Mouse (Mus musculus): Measurements from ENCODE around the gene Nup62.

The Nup62 gene

DNA sequence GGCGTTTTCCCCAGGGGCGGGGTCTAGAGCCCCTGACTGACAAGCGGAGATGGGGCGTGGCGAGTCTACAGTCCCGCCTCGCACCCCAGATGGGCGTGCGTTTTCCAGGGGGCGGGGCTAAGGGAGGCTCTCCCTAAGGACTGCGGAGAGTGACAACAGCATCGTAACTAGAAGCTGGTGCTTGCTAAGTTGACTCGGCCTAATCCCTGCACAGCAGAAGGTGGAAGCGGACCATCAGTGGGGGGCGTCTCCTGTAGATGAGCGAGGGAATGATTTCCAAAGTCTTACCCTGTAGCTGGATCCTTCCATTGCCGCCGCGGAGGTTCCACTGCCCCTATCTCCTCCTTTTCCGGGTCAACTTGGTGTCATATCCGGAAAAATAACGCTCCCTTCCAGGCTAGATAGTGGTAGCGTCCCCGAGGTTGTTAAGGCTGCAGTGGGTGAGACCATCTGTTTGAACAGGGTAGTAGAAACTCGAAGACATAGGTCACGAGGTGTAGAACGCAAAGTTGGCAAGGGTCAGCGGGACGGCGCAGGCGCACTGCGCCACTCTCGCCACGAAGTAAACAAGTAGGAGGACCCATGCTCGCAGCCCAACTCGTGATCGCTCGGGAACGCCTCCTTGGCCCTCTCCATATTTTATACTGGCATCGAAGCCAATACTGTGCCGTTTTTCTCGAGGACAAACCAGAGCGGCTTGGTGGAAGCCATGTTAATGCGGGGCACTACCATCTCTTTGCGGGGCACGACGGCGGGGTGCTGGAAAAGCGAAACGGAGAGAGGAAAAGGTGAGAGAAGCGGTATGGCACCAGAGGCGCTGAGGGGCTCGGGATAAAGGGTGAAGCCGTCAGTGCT lies 32.9 kb downstream of the Nup62 start, which contains the start of the genes Akt1s1 and Tbc1d17:
TSS of gene Akt1s1 (plus strand) at position 431 of the 855 bp plus-strand sequence.
TSS of gene Tbc1d17 (minus strand) at position 519 of the 855 bp plus-strand sequence.
- DNase-seq (ENCODE audit: low spot score): peak; percentile 98

- DNase-seq (ENCODE audit: low spot score): peak; percentile 94
Observed at GRCm38 (mm10) chr7:44849416-44850111, 33.7 kb downstream of the Nup62 start.

DNA sequence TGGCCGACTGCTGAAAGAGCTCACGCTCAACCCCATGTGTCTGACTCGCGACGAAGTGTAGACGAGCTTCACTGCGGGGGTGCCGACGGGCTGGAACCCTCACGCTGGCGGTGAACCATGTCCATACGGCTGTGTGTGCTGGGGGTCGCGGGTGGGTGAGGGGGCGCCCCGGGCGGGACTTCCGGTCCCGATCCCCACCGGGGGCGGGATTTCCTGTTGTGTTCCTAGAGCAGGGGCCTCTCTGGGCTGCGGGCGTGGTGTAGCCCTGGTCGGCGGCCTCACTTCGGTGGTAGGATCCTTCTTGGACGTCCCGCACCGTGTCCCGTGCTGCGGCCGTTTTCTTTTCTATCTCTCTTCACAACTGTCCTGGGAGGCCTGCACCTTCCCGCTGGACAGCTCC lies 34.3 kb downstream of the Nup62 start:
- DNase-seq (ENCODE audit: low spot score): peak; percentile 91

DNA sequence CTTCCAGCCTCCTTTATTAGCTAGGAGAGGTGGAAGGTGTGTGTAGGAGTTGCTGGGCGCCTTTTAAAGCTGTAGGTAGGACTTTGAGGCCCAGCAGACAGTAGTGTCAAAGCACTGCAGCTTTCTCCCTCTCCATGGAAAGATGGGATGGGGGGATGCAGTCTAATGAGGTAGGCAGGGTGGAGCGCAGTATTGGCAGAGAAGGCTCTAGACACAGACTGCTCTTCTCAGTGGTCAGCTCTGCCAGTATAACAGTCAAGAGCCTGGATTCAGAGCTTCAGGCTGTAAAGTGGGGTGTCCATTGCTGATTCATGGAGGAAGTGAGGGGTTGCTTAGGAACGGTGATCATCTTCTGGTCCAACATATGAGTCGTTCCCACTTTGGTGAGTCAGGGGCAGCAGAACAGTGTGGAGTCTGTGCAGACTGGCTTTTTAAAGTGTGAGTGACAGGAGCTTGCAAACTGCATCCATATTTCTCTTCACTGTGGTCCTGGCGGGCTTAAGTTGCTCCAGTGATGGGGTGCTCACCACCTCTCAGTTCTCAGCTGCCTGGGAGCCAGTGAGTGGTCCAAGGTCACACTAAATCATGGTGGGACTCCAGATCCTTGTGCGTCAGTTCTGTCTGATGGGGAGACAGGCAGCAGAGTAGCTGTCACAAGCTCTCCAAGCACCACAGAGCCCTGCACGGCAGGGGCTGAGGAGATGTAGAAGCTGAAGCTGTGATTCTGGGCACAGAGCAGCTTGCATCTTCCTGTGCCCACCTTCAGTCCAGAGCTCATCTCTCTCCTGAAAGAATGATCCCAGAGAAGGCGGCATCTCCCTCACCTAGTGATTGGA lies 35.1 kb downstream of the Nup62 start:
- no peak for DNase-seq (ENCODE audit: low spot score)

- DNase-seq (ENCODE audit: low spot score): no peak
Observed at GRCm38 (mm10) chr7:44851625-44852234, 35.8 kb downstream of the Nup62 start.

GRCm38 (mm10) chr7:44852259-44853027 lies 36.6 kb downstream of the Nup62 start:
- DNase-seq (ENCODE audit: low spot score): no peak

GRCm38 (mm10) chr7:44853065-44853464 lies 37.2 kb downstream of the Nup62 start:
- no peak for DNase-seq (ENCODE audit: low spot score)

GRCm38 (mm10) chr7:44853596-44854355 lies 37.9 kb downstream of the Nup62 start:
- DNase-seq (ENCODE audit: low spot score): no peak

GRCm38 (mm10) chr7:44854356-44855031 lies 38.6 kb downstream of the Nup62 start:
- DNase-seq (ENCODE audit: low spot score): peak; percentile 87

DNA sequence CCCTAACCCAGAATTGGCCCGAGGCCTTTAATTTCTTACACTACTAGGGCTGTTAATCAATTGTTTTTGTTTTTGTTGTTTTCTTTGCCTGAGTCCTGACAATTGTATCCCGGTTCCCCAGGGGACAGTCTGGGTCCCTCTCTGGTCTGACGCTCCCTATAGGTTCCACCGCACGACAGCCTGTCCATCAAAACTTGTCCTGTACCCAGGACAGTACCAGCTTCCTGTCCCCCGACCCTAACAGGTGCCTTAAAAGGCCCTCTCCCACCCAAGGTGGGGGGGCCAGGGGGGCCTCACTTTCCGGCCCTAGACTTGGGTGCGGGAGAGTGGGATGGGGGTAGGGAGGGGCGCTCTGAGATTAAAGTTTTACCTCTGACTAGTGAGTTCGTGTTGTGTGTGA lies 39.1 kb downstream of the Nup62 start:
- DNase-seq (ENCODE audit: low spot score): no peak

- no peak for DNase-seq (ENCODE audit: low spot score)
Observed at GRCm38 (mm10) chr7:44856265-44856916, 40.5 kb downstream of the Nup62 start.

GRCm38 (mm10) chr7:44857042-44857552 lies 41.2 kb downstream of the Nup62 start, which contains the start of gene Pnkp:
Pnkp (plus strand) TSS chr7:44857139.
- DNase-seq (ENCODE audit: low spot score): peak; percentile 92

DNA sequence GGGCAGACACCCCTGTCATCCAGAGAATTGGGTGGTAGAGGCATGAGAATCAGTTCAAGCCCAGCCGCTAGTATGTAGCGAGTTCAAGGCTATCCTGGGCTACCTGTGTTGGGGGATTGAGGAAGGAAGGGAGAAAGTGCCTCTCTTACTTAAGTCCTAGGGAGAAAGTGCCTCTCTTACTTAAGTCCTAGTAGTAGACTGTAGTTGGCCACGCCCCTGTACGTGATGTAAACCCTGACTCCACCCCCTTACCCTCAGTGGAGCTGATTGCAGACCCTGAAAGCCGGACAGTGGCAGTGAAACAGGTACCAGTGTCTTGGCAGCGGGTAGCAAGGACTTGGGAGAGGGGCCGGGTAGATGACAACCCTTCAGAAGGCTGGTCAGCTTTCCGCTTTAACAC lies 42.0 kb downstream of the Nup62 start:
- peak; percentile 58 for DNase-seq (ENCODE audit: low spot score)

GRCm38 (mm10) chr7:44859896-44860295 lies 44.0 kb downstream of the Nup62 start:
- no peak for DNase-seq (ENCODE audit: low spot score)

GRCm38 (mm10) chr7:44860576-44861428 lies 44.9 kb downstream of the Nup62 start:
- peak; percentile 84 for DNase-seq (ENCODE audit: low spot score)

DNA sequence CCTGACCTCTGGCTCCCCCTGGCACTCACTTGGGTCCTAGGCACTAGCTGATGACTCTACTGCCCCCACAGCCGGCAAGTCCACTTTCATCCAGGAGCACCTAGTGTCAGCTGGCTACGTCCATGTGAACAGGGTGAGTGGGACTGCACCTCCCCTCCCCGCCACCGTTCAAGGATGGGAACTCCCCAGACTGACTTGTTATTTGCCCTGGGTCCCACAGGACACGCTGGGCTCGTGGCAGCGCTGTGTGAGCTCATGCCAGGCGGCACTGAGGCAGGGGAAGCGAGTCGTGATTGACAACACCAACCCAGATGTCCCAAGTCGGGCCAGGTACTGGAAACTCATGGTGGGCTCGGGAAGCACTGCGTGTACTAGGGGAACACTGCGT lies 45.5 kb downstream of the Nup62 start:
- no peak for DNase-seq (ENCODE audit: low spot score)

DNA sequence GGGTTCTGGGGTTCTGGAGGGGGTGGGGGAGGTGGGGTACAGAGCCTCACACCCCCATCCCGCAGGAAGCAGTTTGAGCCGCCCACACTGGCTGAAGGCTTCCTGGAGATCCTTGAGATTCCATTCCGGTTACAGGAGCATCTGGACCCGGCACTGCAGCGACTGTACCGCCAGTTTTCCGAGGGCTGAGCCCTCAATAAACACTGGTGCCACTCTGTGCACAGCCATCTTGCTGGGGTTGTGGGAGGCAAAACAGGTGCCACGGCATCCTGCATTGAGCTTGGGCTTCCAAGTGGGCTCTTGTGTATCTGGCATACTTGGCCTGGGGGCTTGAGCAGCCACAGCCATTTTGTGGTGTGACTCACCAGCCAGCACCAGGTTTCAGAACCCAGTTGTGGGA lies 46.5 kb downstream of the Nup62 start:
- DNase-seq (ENCODE audit: low spot score): no peak

DNA sequence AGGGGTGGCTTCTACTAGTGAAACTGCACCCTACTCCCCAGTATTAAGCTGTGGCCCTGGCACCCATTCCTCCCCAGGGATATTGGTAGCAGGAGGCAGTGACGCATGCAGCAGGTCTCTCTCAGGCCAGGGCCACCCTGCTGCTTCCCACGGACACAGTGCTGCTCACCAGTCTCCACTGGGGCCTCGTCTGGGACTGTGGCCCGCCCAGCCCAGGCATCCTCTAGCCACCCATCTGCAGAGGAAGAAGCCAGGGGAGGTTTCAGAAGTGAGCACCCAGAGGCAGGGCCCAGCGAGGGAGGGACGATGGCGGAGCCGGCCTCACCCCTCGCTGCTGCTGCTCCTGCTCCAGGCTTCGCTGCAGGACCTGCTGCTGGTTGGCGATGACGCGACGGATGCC lies 47.3 kb downstream of the Nup62 start:
- DNase-seq (ENCODE audit: low spot score): no peak

Measured in embryo, embryonic 10.5 days (tissue).